ENCODE assay signal across 8 mouse cellular contexts in genomic region chr16:94527546-94527945, GRCm38 (mm10). TPM values are rescaled to one million over a fixed set of nuclear protein-coding genes. Genes with fewer than 3 reads are reported as not detected.
DNase-seq lines count a peak whose midpoint lies in the region; ATAC-seq and TF ChIP-seq lines count a peak whose summit lies in the region.

No protein-coding gene starts in this region.

- intact Hi-C loops in heart, postnatal 10 days (cut with DNase I) = loop anchor here (1.0 to 2.0 kb wide), 3 partner anchors 33 to 91 kb away; no protein-coding TSS in a partner anchor
- intact Hi-C loops in gastrocnemius, postnatal 14 days (cut with DNase I; ENCODE audit: low total_unique reads) = loop anchor here (5.0 kb wide), 1 partner anchor 35 kb away; no protein-coding TSS in a partner anchor

- no peak for DNase-seq in heart, postnatal 10 days
- peak; percentile 27 for DNase-seq in CH12.LX (ENCODE audit: extremely low read depth)
- DNase-seq in forebrain, embryonic 14.5 days (ENCODE audit: low spot score) = no peak
- DNase-seq in liver, embryonic 14.5 days (ENCODE audit: low read depth in 3 of 3, low spot score in 3 of 3) = no peak
- no peak for DNase-seq in gastrocnemius, postnatal 14 days
- DNase-seq in gastrocnemius, adult 8-10 months (ENCODE audit: low spot score in 2 of 2) = no peak
- no peak for DNase-seq in thymus, adult 18-20 months

- peaks cover 20% of the 10 kb centered on the region for H3K4me1 ChIP-seq in heart, embryonic 11.5 days (ENCODE audit: control insufficient read depth, insufficient read depth, low read length)
- peaks cover 9 to 35% of the 10 kb centered on the region in 2 experiments for H3K4me1 ChIP-seq in CH12.LX (ENCODE audit: control insufficient read depth in 1 of 2, insufficient read depth in 2 of 2)
- peaks cover 12% of the 10 kb centered on the region for H3K4me1 ChIP-seq in forebrain, embryonic 14.5 days (ENCODE audit: control insufficient read depth, insufficient read depth, low read length)
- peaks cover 11 to 25% of the 10 kb centered on the region in 2 experiments for H3K4me1 ChIP-seq in liver, embryonic 14.5 days (replicated peaks; ENCODE audit: control insufficient read depth in 2 of 2, insufficient read depth in 2 of 2, low read length in 1 of 2)

- peak overlapping the region; percentile 83 for H3K9ac ChIP-seq in heart, embryonic 11.5 days (ENCODE audit: low read depth, low read length)
- H3K9ac ChIP-seq in CH12.LX (ENCODE audit: insufficient read depth, low read depth) = peak overlapping the region; percentile 70
- peak overlapping the region; percentile 80 for H3K9ac ChIP-seq in forebrain, embryonic 14.5 days (ENCODE audit: low read length)
- peak overlapping the region; percentile 92 for H3K9ac ChIP-seq in liver, embryonic 14.5 days (replicated peaks)

- TF ChIP-seq POLR2A in CH12.LX (IDR thresholded peaks at IDR 0.05; ENCODE audit: low read depth, low read length) = no peak

- TF ChIP-seq CTCF in CH12.LX (conservative IDR thresholded peaks at IDR 0.05 in 1 of 2, IDR thresholded peaks at IDR 0.05 in 1 of 2; ENCODE audit: low read depth in 2 of 2, low read length in 2 of 2) = no peak
- TF ChIP-seq CTCF in liver, embryonic 14.5 days (IDR thresholded peaks at IDR 0.05; ENCODE audit: low read depth) = no peak

- ATAC-seq in heart, embryonic 11.5 days (replicated peaks; ENCODE audit: insufficient number of reproducible peaks, low FRiP score, low TSS enrichment) = no peak
- ATAC-seq in forebrain, embryonic 14.5 days = no peak
- ATAC-seq in liver, embryonic 14.5 days (ENCODE audit: insufficient read depth) = no peak

- H3K27me3 ChIP-seq in heart, embryonic 11.5 days (ENCODE audit: control insufficient read depth, insufficient read depth, low read length) = no peaks in the 10 kb centered on the region
- H3K27me3 ChIP-seq in CH12.LX (replicated peaks) = no peaks in the 10 kb centered on the region
- no peaks in the 10 kb centered on the region for H3K27me3 ChIP-seq in forebrain, embryonic 14.5 days (replicated peaks; ENCODE audit: control insufficient read depth, insufficient read depth, low read length)
- H3K27me3 ChIP-seq in liver, embryonic 14.5 days (ENCODE audit: control insufficient read depth, insufficient read depth, low read length) = no peaks in the 10 kb centered on the region

- peaks cover 7% of the 10 kb centered on the region for H3K79me2 ChIP-seq in CH12.LX (replicated peaks; ENCODE audit: control insufficient read depth, extremely low read depth, insufficient read depth, poor library complexity, severe bottlenecking)

- peak overlapping the region; percentile 96 for H3K27ac ChIP-seq in heart, embryonic 11.5 days (ENCODE audit: low read depth, low read length)
- no peak overlapping the region for H3K27ac ChIP-seq in CH12.LX (ENCODE audit: insufficient read depth, low read depth)
- peak overlapping the region; percentile 93 for H3K27ac ChIP-seq in forebrain, embryonic 14.5 days (ENCODE audit: low read depth, low read length)
- H3K27ac ChIP-seq in liver, embryonic 14.5 days = peak overlapping the region; percentile 79; the same call in 1 of the 2 replicates

- H3K4me3 ChIP-seq in heart, embryonic 11.5 days (ENCODE audit: low read depth, low read length) = peak overlapping the region; percentile 73
- H3K4me3 ChIP-seq in CH12.LX (replicated peaks in 1 of 3; ENCODE audit: low read depth in 2 of 3, low read length in 2 of 3, poor library complexity in 1 of 3) = peak overlapping the region; percentile 68 to 95 (median 82)
- peak overlapping the region; percentile 71 for H3K4me3 ChIP-seq in forebrain, embryonic 14.5 days (ENCODE audit: low read depth, low read length)
- H3K4me3 ChIP-seq in liver, embryonic 14.5 days (ENCODE audit: insufficient read depth in 1 of 2, low read depth in 2 of 2, low read length in 2 of 2) = peak overlapping the region; percentile 73 to 85

- dilution Hi-C loops in CH12.LX (cut with MboI; ENCODE audit: extremely low pct_ligation_motif_present, extremely low pct_unique_long_range_greater_than_20kb, low sequenced_read_pairs) = no loop called here

- H3K36me3 ChIP-seq in heart, embryonic 11.5 days (ENCODE audit: control insufficient read depth, insufficient read depth, low read length) = no peaks in the 10 kb centered on the region
- peaks cover 0 to 16% of the 10 kb centered on the region in 2 experiments for H3K36me3 ChIP-seq in CH12.LX (replicated peaks in 1 of 2; ENCODE audit: control insufficient read depth in 1 of 2, insufficient read depth in 1 of 2, low read length in 1 of 2)
- no peaks in the 10 kb centered on the region for H3K36me3 ChIP-seq in forebrain, embryonic 14.5 days (ENCODE audit: control insufficient read depth, insufficient read depth, low read length)
- H3K36me3 ChIP-seq in liver, embryonic 14.5 days (replicated peaks; ENCODE audit: control insufficient read depth, insufficient read depth, low read depth) = no peaks in the 10 kb centered on the region

- 46% methylated on average over 3 of the region's 3 CpGs for WGBS in heart, embryonic 11.5 days (ENCODE audit: insufficient replicate concordance)
- WGBS in forebrain, embryonic 14.5 days = 77% methylated on average over 3 of the region's 3 CpGs
- 34% methylated on average over 3 of the region's 3 CpGs for WGBS in liver, embryonic 14.5 days (ENCODE audit: insufficient replicate concordance)

- no peaks in the 10 kb centered on the region for H3K9me3 ChIP-seq in heart, embryonic 11.5 days (replicated peaks; ENCODE audit: control insufficient read depth, low read length)
- no peaks in the 10 kb centered on the region for H3K9me3 ChIP-seq in CH12.LX (replicated peaks; ENCODE audit: low read length)
- H3K9me3 ChIP-seq in forebrain, embryonic 14.5 days (replicated peaks; ENCODE audit: control insufficient read depth, low read length) = no peaks in the 10 kb centered on the region
- no peaks in the 10 kb centered on the region for H3K9me3 ChIP-seq in liver, embryonic 14.5 days (ENCODE audit: control insufficient read depth, low read length)

- no peak for TF ChIP-seq RAD21 in CH12.LX (IDR thresholded peaks at IDR 0.05; ENCODE audit: low read depth, low read length)

- no peak for TF ChIP-seq EP300 in CH12.LX (IDR thresholded peaks at IDR 0.05; ENCODE audit: low read length)
- no peak for TF ChIP-seq EP300 in liver, embryonic 14.5 days (IDR thresholded peaks at IDR 0.05; ENCODE audit: low read depth)

- H3K4me2 ChIP-seq in heart, embryonic 11.5 days = peak overlapping the region; percentile 67
- H3K4me2 ChIP-seq in CH12.LX (ENCODE audit: insufficient read depth, low read depth, poor library complexity, severe bottlenecking) = peak overlapping the region; percentile 86
- peak overlapping the region; percentile 45 for H3K4me2 ChIP-seq in forebrain, embryonic 14.5 days (ENCODE audit: low read length)
- H3K4me2 ChIP-seq in liver, embryonic 14.5 days (ENCODE audit: low read depth) = peak overlapping the region; percentile 85

- in situ Hi-C loops in CH12.LX (cut with MboI; ENCODE audit: low pct_ligation_motif_present, low pct_unique_long_range_greater_than_20kb, low sequenced_read_pairs) = no loop called here

TF ChIP-seq in CH12.LX, 34 proteins besides CTCF, POLR2A, EP300 and RAD21:
- no peak for TF ChIP-seq MAFK (IDR thresholded peaks at IDR 0.05; ENCODE audit: insufficient replicate concordance, low read length)
- TF ChIP-seq HCFC1 (IDR thresholded peaks at IDR 0.05; ENCODE audit: low read depth, low read length) = 0 out of 2 replicates have a peak, but pooled peaks have one; percentile 18
- no peak for TF ChIP-seq TCF12 (IDR thresholded peaks at IDR 0.05; ENCODE audit: low read depth, low read length)
- 0 out of 2 replicates have a peak, but pooled peaks have one; percentile 7 for TF ChIP-seq ZMIZ1 (IDR thresholded peaks at IDR 0.05; ENCODE audit: low read depth, low read length)
- TF ChIP-seq MYC (IDR thresholded peaks at IDR 0.05; ENCODE audit: low read depth, low read length) = 0 out of 2 replicates have a peak, but pooled peaks have one; percentile 48
- 0 out of 2 replicates have a peak, but pooled peaks have one; percentile 6 for TF ChIP-seq MXI1 (IDR thresholded peaks at IDR 0.05; ENCODE audit: low read depth, low read length)

RNA-seq across cellular contexts. Expression of gene Vps26c, which starts 0.9 kb away (rescaled TPM):
- 47.4 and 54.6 TPM in 2 replicates for polyA plus RNA-seq in heart, embryonic 11.5 days (2014; fragmentation: Nextera tagmentation; extraction: Ambion mirVana)
- 10 to 100 TPM; 28.2 to 30.9 TPM for total RNA-seq in heart, postnatal 10 days (2021)
- total RNA-seq in CH12.LX (2012; rRNA removed) = 46.9 and 47.8 TPM in 2 replicates
- 74.4 and 75.5 TPM in 2 replicates for total RNA-seq in CH12.LX (2014; rRNA removed)
- 40.0 and 43.5 TPM in 2 replicates for polyA plus RNA-seq in CH12.LX (2012; ENCODE audit: insufficient read length, low read depth)
- polyA plus RNA-seq in forebrain, embryonic 14.5 days (2014; fragmentation: Nextera tagmentation; extraction: Ambion mirVana) = 78.7 and 80.7 TPM in 2 replicates
- 12.2 and 13.3 TPM in 2 replicates for polyA plus RNA-seq in liver, embryonic 14.5 days (2012; rRNA removed)
- 18.3 and 18.8 TPM in 2 replicates for polyA plus RNA-seq in liver, embryonic 14.5 days (2014; fragmentation: Nextera tagmentation; extraction: Ambion mirVana)
- 10 to 100 TPM; 11.8 to 14.9 TPM for total RNA-seq in gastrocnemius, postnatal 14 days (2021)
- total RNA-seq in gastrocnemius, adult 8-10 months (2022) = 10 to 100 TPM in 3 of 4 experiments, 1 to 10 TPM in 1; 8.6 to 12.1 (median 10.2) TPM

RNA-seq across cellular contexts. Expression of gene Dyrk1a, which starts 42.3 kb away (rescaled TPM):
- polyA plus RNA-seq in heart, embryonic 11.5 days (2014; fragmentation: Nextera tagmentation; extraction: Ambion mirVana) = 9.0 and 11.6 TPM in 2 replicates
- 10 to 100 TPM; 86.2 to 99.2 TPM for total RNA-seq in heart, postnatal 10 days (2021)
- 32.4 and 36.1 TPM in 2 replicates for total RNA-seq in CH12.LX (2012; rRNA removed)
- 39.2 and 40.4 TPM in 2 replicates for total RNA-seq in CH12.LX (2014; rRNA removed)
- 42.9 and 53.7 TPM in 2 replicates for polyA plus RNA-seq in CH12.LX (2012; ENCODE audit: insufficient read length, low read depth)
- polyA plus RNA-seq in forebrain, embryonic 14.5 days (2014; fragmentation: Nextera tagmentation; extraction: Ambion mirVana) = 14.8 and 15.6 TPM in 2 replicates
- polyA plus RNA-seq in liver, embryonic 14.5 days (2012; rRNA removed) = 7.5 and 9.2 TPM in 2 replicates
- polyA plus RNA-seq in liver, embryonic 14.5 days (2014; fragmentation: Nextera tagmentation; extraction: Ambion mirVana) = 5.0 and 5.6 TPM in 2 replicates
- 10 to 100 TPM; 60.6 to 66.2 TPM for total RNA-seq in gastrocnemius, postnatal 14 days (2021)
- 100 to 1,000 TPM in 3 of 4 experiments, 10 to 100 TPM in 1; 95.4 to 131 (median 109) TPM for total RNA-seq in gastrocnemius, adult 8-10 months (2022)
